Mouse (Mus musculus) myocyte (in vitro differentiated cells): ENCODE measurements around the gene Slc37a3.

Experiments used
- CEBPB ChIP-seq: IDR thresholded peaks from 2 replicates; pipeline ENCODE4 v1.6.1; 2011; ENCODE audit warnings: mild to moderate bottlenecking, moderate library complexity; ENCODE audit not compliant: poor library complexity, insufficient read depth, severe bottlenecking
- E2F4 ChIP-seq: IDR thresholded peaks from one replicate; pipeline ENCODE4 v1.6.1; 2011; ENCODE audit warnings: mild to moderate bottlenecking, control low read depth, moderate library complexity; ENCODE audit not compliant: insufficient read depth
- MYOD1 ChIP-seq, 3 experiments: IDR thresholded peaks; one replicate each; pipeline ENCODE4 v1.6.1; 2011; ENCODE audit warnings: control low read depth in 2 of 3, low read depth in 2 of 3, mild to moderate bottlenecking in 2 of 3, moderate library complexity in 1 of 3; ENCODE audit not compliant: insufficient read length in 2 of 3, control insufficient read depth in 1 of 3
- MYOG ChIP-seq, 3 experiments: IDR thresholded peaks; one replicate each; pipeline ENCODE4 v1.6.1; 2011; ENCODE audit warnings: control low read depth in 2 of 3, low read depth in 2 of 3, mild to moderate bottlenecking in 2 of 3; ENCODE audit not compliant: insufficient read length in 2 of 3, control insufficient read depth in 1 of 3, insufficient read depth in 1 of 3
- POLR2A ChIP-seq: IDR thresholded peaks from one replicate; pipeline ENCODE4 v1.6.1; 2011; ENCODE audit warnings: low read depth, mild to moderate bottlenecking, control low read depth, moderate library complexity; ENCODE audit not compliant: insufficient read length
- POLR2AphosphoS2 ChIP-seq: IDR thresholded peaks from one replicate; pipeline ENCODE4 v1.6.1; 2011; ENCODE audit warnings: low read depth, control low read depth; ENCODE audit not compliant: insufficient read length
- TCF12 ChIP-seq: IDR thresholded peaks from one replicate; pipeline ENCODE4 v1.6.1; 2011; ENCODE audit warnings: mild to moderate bottlenecking, control low read depth; ENCODE audit not compliant: poor library complexity, insufficient read depth, severe bottlenecking
- USF1 ChIP-seq: IDR thresholded peaks from one replicate; pipeline ENCODE4 v1.6.1; 2011; ENCODE audit warnings: low read depth, mild to moderate bottlenecking, control low read depth, moderate library complexity

DNA sequence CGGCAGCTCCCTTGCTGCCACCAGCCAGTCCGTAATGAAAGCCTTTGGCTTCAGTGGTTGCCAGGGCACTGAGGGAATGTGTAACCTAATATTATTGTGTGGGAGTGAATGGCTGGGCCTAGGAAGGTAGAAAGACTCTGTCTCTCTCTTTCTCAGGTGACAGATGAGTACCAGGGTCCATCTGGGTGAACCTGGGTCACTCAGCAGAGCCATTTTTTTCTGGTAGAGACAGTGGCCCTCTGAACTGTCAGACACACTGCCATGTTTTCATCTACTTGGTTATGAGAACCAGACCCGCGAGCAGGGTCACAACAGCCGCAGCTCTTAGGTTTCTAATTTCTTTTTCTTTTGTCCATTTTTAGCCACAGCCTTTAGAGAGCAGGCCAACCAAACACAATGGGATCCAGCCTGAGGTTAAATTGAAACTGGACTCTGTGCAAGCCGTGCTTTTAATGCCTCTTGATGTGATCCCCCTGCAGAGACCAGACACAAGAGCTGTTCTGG, 73.1 kb downstream of the Slc37a3 start:
- TF ChIP-seq TCF12 (no peak), POLR2A (no peak), USF1 (no peak), E2F4 (no peak), MYOG (IDR thresholded peaks at IDR 0.05; ENCODE audit: control insufficient read depth in 1 of 3, insufficient read depth in 1 of 3, insufficient read length in 2 of 3, low read depth in 2 of 3) (no peak), CEBPB (no peak), MYOD1 (IDR thresholded peaks at IDR 0.05; ENCODE audit: control insufficient read depth in 1 of 3, insufficient read length in 2 of 3, low read depth in 2 of 3) (no peak), POLR2AphosphoS2 (no peak)
